Mouse (Mus musculus): ENCODE data around the gene Tmem170. TPM values are rescaled to one million over a fixed set of nuclear protein-coding genes. Genes with fewer than 3 reads are reported as not detected.

Gene Tmem170
- 9.0 and 13.2 TPM in 2 replicates for polyA plus RNA-seq (2012; rRNA removed)

DNA sequence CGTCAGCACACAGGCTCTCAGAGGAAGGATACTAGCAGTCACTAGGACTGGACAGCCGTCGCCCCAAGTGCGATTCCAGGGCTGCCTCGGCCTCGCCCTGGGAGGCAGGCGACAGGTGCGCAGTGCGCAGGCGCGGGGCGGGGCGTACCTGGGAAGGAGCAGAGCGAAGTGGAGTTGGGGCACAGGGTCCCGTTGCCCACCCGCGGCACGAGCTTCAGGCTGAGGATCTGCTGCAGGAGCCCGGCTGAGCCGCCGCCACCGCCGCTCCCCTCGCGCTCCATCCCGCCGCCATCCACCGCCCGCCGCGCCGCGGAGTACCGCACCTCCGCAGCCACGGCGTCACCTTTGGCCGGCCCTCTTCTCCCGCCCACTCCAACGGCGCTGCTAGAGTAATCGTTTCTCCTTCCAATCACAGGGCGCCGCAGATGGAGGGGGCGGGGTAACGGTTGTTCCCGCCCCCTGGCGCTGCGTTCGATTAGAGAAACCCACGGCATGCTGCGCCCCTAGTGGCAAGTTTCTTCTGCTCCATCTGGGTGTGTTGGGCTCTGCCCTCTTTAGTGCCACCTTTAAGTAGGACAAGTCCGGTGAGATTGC lies at the start of gene Tmem170:
Gene Tmem170, minus strand, starts transcription at position 396 of the 594 bp plus-strand sequence.
- peak; percentile 99 for DNase-seq (ENCODE audit: low read depth, low spot score)
- under 1% methylated on average over 52 of the region's 53 CpGs for WGBS

DNA sequence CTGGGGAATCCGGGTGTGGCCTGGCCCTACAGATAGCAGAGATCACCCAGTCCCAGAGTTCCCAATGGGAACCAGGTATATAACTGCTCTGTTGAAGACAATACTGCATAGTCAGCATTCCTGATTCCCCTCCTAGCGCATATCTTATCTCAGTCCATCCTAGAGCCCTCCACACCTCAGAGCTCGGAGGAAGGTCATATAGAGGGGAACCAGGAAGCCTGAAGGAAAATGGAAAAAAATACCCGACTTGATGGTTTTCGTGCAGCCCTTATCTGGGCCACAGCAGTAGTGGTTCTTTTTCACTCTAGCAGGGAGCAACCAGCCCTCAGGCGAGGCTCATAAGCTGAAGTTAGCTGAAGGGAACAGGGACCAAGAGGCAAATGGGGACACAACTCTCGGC lies 48.4 kb upstream of the Tmem170 start:
- WGBS = 81% methylated on average over 7 of the region's 7 CpGs
- DNase-seq (ENCODE audit: low read depth, low spot score) = no peak

DNA sequence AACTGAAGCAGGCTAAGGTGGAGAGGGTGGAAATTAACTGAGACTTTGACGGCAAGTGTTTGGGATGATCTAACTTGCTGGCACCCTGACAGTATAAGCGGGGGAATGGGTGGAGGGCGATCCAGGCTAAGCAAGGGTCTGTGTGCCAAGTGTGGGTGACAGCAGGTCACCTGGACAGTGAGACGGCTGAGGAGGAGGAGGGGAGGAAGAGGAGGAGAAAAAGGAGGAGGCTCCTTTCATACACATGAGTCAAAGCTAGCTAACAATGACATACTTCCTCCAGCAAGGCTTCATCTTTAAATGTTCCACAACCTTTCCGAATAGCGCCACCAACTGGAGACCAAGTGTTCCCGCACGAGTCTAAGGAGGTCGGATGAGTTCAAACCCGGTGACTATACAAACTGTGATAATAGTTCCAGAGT lies 46.8 kb upstream of the Tmem170 start:
- DNase-seq (ENCODE audit: low read depth, low spot score) = no peak
- 10% methylated on average over 10 of the region's 10 CpGs for WGBS

DNA sequence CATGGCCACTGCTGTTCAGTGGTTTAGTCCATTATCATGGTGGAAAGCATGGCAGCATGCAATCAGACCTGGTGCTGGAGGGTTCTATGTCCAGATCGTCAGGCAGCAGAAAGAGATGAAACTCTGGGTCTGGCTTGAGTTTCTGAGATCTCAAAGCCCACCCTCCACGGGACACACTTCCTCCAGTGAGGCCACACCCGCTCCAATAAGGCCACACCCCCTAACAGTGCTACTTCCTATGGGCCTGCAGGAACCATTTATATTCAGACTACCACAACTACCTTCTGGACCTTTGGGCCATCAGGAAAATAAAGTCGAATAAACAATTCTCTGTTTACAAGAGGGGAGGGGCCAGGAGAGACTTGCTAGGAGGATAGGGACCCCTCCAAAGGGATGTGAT lies 44.4 kb upstream of the Tmem170 start:
- DNase-seq (ENCODE audit: low read depth, low spot score) = no peak
- whole genome bisulfite sequencing = 59% methylated on average over 4 of the region's 4 CpGs

DNA sequence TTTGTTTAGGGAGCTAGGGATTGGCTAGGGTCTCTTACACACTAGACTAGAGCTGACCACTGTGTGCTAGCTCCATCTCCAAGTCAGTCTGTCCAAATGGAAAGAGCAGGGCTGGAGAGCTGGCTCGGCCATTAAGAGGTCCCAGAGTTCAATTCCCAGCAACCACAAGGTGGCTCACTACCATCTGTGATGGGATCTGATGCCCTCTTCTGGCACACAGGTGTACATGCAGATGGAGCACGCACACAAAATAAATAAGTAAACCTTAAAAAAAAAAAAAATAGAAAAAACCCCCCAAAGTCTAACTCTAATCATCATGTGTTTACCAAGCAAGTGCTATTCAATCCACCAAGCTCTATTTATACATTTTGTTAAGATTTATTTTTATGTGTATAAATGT lies 43.1 kb upstream of the Tmem170 start:
- no peak for DNase-seq (ENCODE audit: low read depth, low spot score)
- 88% methylated on average over 2 of the region's 2 CpGs for WGBS

DNA sequence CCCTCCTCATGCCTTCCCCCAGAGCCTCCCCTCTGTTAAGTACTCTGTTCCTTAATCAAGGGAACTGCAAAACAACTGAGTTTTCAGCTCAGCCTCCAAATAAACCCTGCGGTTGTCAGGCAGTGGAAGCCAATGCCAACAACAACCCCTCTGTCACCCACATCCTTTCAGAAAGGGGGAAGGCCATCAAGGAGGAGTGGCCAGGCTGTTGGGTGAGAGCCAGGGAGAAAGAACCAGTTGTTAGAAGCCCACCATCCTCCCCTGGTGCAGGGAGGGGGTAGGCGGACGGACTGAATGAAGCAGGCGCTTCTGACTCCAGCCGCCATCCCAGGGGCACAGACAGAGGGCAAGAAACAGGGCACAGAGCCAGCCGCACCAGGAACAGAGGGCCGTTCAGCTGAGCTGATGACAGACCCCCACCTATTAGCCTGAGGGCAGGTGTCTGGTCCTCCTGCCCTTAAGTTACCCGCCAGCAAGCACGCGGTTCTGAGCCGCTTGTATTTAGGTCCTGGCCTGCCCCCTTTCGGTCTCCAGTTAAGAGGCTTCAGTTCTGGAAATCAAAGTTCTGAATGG lies 36.4 kb upstream of the Tmem170 start:
- 73% methylated on average over 12 of the region's 12 CpGs for WGBS
- DNase-seq (ENCODE audit: low read depth, low spot score) = no peak

DNA sequence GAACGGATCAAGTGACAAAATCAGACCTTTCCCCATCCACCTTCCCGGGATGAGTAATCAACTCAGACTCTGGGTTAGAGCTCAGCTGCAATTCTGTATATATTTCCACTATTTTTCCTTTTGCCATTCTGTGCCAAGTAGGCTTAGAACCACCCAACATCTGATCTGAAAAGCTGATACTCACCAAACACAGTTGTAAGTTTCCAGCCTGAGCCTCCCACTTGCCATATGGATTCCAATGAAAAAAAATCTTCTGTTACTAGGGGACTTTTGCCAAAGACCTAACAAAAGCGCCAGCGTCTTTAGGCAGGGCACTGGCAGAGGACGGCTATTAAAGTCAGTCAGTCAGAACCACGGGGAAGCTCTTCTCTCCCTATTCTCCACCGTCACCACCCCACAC lies 35.0 kb upstream of the Tmem170 start:
- DNase-seq (ENCODE audit: low read depth, low spot score) = no peak
- 41% methylated on average over 7 of the region's 7 CpGs for WGBS

DNA sequence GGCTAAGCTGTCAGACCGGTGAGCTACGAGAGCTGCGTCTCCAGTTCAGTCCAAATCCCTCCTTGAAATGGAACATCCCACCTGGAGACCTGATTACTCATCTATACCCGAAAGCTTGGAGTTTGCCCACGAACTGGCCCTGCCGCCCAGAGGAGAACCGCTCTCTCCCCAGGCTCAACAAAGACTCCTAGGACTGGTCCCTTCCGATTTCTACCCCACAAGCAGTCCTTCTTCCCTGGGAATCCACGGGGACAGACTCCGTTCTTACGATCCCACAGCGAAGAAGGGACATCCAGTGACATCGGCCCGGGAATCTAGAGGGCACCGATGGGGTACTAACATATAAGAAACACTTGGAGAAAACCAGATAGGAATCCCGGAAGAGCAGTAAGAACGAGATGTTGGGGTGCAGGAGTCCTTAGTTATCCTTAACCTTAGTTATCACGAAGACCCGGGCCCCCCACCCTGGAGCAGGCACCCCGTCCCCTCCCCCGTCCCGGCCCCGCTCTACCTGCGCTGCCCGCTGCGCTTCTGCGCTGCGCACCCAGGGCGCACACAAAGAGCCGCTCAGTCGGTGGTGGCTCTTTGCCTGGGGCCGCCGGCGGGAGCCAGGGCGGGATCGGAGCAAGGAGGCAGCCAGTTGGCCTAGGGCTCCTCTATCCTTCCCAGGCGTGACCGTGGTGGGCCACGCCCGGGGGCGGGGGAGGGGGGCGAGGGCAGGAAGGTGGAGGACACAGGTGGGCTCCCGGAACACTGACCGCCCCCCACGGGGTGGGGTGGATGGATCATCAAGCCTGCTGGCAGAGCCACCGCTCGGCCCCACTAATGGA lies 33.3 kb upstream of the Tmem170 start, which contains the start of gene Chst5:
Gene Chst5, minus strand, starts transcription at position 827 of the 830 bp plus-strand sequence.
- no peak for DNase-seq (ENCODE audit: low read depth, low spot score)
- 12% methylated on average over 47 of the region's 47 CpGs for WGBS

DNA sequence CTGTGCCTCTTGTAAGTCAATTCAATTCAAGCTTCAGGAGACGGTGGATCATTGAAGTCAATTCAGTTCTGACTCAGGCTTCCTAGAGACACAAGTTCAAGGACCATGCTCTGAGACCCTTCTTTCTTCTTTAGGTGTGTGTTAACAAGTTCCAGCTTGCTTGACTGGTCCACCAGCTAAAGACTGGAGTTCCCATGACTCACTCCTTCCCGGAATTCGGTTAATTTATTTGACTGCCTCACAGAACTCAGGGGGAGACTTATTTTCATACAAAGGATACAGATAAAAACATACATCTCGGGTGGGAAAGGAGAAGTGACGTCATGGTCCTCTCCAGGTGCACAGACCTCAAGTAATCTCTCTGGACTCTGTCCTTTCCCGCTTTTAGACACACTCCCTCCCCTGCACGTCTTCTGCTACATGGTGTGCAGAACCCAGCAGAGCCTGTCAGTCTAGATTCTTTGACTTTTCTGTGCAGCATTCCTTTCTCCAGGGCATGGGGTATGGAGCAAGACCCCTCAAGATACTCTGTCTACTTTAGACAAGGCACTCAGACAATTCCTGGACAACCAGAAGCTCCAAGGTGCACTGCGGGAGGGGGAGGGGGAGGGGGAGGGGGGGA lies 29.1 kb upstream of the Tmem170 start:
- no peak for DNase-seq (ENCODE audit: low read depth, low spot score)
- WGBS = 20% methylated on average over 8 of the region's 8 CpGs

DNA sequence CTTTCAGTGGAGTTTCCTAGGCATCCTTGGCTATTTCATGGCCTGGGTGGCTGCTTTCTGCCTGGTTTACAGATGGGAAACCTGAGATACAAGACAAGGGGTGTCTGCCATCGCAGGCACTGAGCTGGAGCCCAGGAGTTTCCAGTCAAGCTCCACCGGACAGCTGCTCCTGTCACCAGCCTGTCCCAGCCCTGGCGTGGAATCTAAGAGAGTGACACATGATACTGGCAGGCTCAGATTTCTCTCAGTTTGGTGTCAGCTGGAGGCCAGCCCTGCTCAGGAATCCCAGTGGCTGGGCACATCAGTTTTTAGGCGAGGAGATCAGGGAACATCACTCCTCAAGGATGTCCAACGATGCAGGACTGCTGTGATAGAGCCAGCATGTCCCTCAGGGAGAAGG lies 25.5 kb upstream of the Tmem170 start:
- WGBS = 39% methylated on average over 5 of the region's 5 CpGs
- no peak for DNase-seq (ENCODE audit: low read depth, low spot score)

DNA sequence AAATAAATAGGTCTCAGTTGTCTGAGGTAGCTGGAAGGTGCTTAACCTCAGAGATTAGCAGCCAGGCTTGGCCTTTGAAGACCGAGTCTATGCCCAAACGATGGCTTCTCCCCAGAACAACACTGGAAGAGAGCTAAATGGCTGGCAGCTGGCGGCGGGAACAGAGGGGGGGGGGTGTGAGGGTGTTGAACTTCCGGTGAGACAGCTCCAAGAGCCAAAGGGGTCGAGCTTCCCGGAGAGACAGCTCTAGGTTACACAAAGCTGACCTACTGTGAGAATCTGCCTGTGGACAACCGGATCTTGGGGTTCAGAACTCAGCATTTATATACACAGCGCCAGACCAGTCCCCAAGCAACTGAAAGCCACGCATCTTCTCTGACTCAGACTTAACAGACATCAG lies 22.0 kb upstream of the Tmem170 start:
- no peak for DNase-seq (ENCODE audit: low read depth, low spot score)
- 50% methylated on average over 10 of the region's 10 CpGs for WGBS

DNA sequence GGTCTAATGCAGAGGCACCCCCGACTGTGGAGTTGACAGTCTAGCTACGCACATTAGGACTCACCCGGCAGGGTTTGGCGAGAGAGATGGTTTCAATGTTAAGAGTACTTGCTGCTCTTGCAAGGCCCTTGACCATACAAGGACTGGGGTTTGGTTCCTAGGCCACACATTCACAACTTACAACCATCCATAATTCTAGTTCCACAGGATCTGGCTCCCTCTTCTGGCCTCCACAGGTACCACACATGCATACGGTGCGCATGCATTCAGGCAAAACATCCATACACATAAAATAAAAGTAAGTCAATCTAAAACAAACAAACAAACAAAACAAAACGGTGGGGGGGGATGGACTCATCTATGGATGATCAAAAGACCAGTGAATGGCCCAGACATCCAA lies 18.4 kb upstream of the Tmem170 start:
- DNase-seq (ENCODE audit: low read depth, low spot score) = no peak
- WGBS = 89% methylated on average over 7 of the region's 7 CpGs

DNA sequence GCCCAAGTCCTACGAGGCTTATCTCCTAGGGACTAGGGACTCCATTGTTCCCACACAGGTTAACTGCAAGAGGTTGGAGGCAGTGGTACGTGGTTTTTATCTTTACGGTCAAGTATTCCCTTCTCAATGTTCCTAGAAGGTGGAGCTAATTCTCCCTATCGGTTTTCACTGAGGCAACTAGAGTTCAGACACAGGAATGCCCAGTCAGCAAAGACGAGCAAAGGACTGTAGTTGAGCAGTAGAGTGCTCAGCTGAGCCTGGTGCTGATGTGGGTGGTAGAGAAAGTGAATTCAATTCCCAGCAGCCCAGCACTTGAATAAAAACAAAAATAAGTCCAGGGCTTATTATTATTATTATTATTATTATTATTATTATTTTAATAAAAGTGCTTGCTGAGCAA lies 16.1 kb upstream of the Tmem170 start:
- 47% methylated on average over 5 of the region's 5 CpGs for WGBS
- DNase-seq (ENCODE audit: low read depth, low spot score) = no peak

DNA sequence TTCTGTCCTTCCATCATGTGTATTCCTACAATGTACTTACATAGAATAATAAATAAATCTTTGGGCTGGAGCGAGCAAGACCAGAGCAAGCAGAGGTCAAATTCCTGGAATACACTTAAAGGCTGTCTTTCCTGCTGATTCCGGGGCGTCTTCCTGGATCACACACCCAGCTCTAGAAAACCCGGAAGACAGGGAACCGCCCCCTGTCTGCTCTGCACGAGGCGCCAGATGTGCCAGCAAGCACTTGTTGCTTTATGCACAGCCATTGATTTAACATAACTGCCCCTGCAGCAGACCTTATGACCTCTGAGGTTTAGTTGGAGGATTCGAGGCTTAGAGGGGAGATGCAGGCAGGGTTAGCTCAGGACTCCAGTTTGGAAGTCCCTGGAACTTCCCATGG lies 15.4 kb upstream of the Tmem170 start:
- no peak for DNase-seq (ENCODE audit: low read depth, low spot score)

DNA sequence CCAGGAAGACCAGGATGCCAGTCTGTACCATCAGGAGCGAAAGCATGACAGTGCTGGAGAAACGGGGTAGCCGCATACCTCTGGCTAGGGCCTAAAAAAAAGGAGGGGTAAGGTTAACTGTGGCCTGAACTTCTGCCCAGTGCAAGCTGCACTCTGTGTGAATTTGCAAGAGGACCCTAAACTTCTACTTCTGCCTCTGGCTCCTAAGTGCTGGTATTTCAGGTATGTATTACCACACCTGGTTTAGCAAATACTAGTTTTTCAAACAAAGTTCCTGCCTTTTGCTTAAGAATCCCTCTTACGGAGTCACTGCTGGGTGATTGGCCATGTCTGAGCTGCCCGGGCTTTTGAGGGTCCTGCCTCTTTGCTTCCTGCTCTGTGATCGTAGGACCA lies 14.4 kb upstream of the Tmem170 start:
- no peak for DNase-seq (ENCODE audit: low read depth, low spot score)
- 68% methylated on average over 6 of the region's 6 CpGs for WGBS

More for the DNA sequence above, 15.4 kb upstream of the Tmem170 start:
- WGBS = 4% methylated on average over 8 of the region's 8 CpGs

DNA sequence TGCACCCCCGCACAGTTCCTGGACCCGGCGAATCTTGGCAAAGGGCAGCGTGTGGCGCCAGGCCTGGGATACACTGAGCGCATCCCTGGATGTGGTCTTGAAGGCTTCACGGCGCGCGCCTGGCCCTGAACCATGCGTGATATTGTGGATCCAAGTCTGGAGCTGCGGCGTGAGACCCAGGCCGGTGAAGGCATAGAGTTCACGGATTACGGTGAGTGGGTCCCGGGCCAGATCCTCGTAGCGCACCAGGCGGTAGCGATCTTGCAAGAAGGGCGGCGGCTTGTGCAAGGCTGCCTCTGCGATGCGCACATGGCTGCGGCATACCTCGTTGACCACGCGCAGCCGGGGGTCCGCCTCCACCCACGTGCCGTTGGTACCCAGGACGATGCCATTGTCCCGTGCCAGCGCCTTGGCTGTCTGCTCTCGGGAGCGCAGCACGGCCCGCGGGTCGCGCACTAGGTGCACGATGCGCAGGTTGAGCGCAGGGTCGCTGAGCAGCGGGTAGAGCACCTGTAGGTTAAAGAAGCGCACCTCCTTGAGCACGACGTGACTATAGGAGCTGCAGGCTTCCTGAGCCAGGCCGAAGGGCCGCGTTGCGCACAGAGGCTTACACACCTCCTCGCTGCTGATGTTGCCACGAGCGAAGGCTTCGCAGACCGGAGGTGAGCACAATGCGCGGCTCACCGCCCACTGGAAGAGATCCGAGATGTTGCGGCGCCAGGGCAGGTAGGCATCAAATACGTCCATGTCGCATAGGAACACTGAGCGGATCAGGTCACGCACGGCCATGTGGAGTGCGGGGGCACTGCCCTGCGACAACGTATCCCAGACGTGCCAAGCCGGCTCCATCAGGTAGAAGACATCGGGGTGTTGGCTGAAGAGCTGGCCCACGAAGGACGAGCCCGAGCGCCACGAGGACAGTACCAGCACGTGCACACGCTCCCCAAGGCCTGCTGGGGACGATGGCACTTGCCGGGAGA lies 13.7 kb upstream of the Tmem170 start:
- WGBS = 14% methylated on average over 86 of the region's 86 CpGs
- no peak for DNase-seq (ENCODE audit: low read depth, low spot score)

DNA sequence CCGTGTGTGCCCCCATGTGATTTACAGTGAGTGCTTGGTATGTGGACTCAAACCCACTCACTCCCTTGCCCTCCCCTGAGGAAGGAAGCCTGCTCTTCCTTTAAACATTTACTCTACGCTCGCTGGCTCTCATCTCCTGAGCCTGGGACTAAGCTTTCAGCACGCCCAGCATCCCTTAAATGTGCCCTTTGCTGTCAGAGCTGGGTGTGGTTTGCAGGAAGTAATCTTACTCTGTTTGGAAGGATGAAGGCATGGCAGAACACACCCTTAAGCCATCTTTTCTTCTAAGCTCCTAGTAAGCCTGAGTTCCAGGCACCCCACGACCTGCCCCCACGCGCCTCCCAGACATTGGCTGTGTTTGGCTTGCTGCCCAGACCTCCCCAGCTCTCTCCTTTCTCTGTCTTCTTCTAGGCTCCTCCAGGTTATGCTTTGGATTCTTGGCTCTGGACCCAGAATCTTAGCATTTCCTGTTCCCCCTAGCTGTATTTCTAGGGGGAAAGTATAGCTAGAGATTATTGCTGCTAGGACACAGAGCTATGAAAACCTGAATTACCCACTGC lies 11.6 kb upstream of the Tmem170 start:
- 24% methylated on average over 7 of the region's 7 CpGs for WGBS
- no peak for DNase-seq (ENCODE audit: low read depth, low spot score)

DNA sequence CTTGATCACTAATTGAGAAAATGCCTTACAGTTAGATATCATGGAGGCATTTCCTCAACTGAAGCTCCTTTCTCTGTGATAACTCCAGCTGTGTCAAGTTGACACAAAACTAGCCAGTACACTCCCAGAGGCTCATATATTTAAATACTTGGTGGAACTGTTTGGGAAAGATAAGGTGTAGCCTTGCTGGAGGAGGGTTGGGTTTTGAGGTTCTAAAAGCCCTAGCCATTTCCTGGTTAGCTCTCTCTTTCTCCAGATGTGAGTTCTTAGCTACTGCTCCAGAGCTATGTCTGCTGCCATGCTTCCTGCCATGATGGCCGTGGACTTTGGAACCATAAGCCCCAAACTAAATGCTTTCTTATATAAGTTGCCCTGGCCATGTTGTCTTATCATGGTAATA lies 10.9 kb upstream of the Tmem170 start:
- DNase-seq (ENCODE audit: low read depth, low spot score) = no peak
- WGBS = 37% methylated on average over 1 of the region's 1 CpGs

DNA sequence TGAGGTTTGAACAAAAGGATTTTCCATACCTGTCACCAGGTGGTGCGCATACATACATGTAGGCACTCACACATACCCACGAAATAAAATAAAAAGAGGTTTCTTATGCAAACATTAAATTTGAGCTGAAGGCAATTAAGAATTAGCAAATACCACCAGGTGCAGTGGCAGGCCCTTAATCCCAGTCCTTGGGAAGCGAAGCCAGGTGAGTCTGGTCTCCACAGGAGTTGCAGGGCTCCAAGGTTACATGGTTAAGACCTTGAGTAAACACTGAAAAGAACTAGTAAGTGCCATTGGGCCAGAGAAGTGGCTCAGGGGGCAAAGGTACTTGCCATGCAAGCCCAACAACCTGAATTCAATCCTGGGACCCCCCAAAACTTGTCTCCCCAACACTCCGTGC lies 7.1 kb upstream of the Tmem170 start:
- no peak for DNase-seq (ENCODE audit: low read depth, low spot score)
- WGBS = 55% methylated on average over 4 of the region's 4 CpGs

Measured in large intestine, adult 2 months (tissue).